Mouse (Mus musculus) midbrain, embryonic 12.5 days (tissue): ENCODE measurements around the gene Gda. TPM values are rescaled to one million over a fixed set of nuclear protein-coding genes. Genes with fewer than 3 reads are reported as not detected.

ENCODE experiments used
- ATAC-seq: fragments of 200-750 bp; cut with Nextera tagmentation; 2 replicates; pipeline ENCODE4 v1.8.0; 2017; ENCODE audit warnings: low read depth, moderate TSS enrichment, moderate library complexity; ENCODE audit not compliant: low FRiP score
- H3K27ac ChIP-seq: fragments of 300-500 bp; sonication (generic); replicated peaks from 2 replicates; pipeline ENCODE4 v1.5.1; 2016; ENCODE audit warnings: mild to moderate bottlenecking
- H3K27me3 ChIP-seq: fragments of 300-500 bp; sonication (generic); 2 replicates; pipeline ENCODE4 v1.6.1; 2016; ENCODE audit warnings: mild to moderate bottlenecking
- H3K36me3 ChIP-seq: fragments of 300-500 bp; sonication (generic); 2 replicates; pipeline ENCODE4 v1.6.1; 2016
- H3K4me1 ChIP-seq: fragments of 300-500 bp; sonication (generic); 2 replicates; pipeline ENCODE4 v1.6.1; 2016
- H3K4me2 ChIP-seq: fragments of 300-500 bp; sonication (generic); replicated peaks from 2 replicates; pipeline ENCODE4 v1.6.1; 2016; ENCODE audit warnings: mild to moderate bottlenecking, moderate library complexity
- H3K4me3 ChIP-seq: fragments of 300-500 bp; sonication (generic); 2 replicates; pipeline ENCODE4 v1.5.1; 2016; ENCODE audit warnings: mild to moderate bottlenecking
- H3K9ac ChIP-seq: fragments of 300-500 bp; sonication (generic); replicated peaks from 2 replicates; pipeline ENCODE4 v1.6.1; 2016; ENCODE audit warnings: mild to moderate bottlenecking, moderate library complexity
- H3K9me3 ChIP-seq: fragments of 300-500 bp; sonication (generic); 2 replicates; pipeline ENCODE4 v1.6.1; 2016; ENCODE audit warnings: mild to moderate bottlenecking
- WGBS: fragments of 180-500 bp; shearing (Covaris S2); methylation state at CpG from one replicate; pipeline ENCODE4 v1.1.7; 2016; 5-methylcytosine and 5-hydroxymethylcytosine counted together
- polyA plus RNA-seq: library from polyadenylated mRNA; unstranded; fragments of >200 nt; fragmentation: Nextera tagmentation; extraction: Ambion mirVana; gene quantifications from 2 replicates; pipeline ENCODE4 v1.2.1, GENCODE M21; 2016

Gene Gda
- polyA plus RNA-seq, 1 experiment from 2014 or later: not detected

DNA sequence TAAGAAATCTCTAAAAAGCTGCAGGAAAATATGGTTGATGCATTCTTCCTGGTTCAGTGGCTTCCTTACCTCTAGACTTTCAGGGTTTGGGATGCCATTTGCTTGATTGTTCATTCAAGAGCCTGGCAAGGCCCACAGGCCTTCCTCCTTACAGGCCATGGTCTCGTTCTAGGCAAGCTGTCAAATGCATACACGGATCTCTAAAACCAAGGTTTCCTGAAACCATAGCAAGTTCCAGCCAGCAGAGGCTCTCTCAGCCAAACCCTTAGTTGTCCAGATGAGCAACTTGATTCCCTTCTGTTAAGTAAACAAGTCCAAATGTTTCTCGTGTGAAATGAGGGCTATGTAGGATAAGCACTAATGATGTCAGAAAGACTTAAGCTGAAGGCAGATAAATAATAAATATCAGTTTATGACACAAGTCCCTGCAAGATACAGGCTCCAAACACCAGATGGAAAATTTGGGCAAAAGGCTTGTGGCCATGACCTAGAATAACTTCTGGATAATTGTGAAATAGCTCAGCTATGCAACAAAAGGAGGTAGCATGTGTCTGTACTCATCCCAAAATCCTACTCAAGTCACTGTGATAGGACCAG lies 34.0 kb downstream of the Gda start:
- no peaks in the 10 kb centered on the region for H3K4me1 ChIP-seq
- H3K27me3 ChIP-seq: no peaks in the 10 kb centered on the region
- no peak overlapping the region for H3K9ac ChIP-seq
- WGBS: 84% methylated on average over 3 of the region's 3 CpGs
- no peak overlapping the region for H3K4me3 ChIP-seq
- H3K36me3 ChIP-seq: no peaks in the 10 kb centered on the region
- ATAC-seq: no peak
- H3K4me2 ChIP-seq: no peak overlapping the region
- no peaks in the 10 kb centered on the region for H3K9me3 ChIP-seq
- no peak overlapping the region for H3K27ac ChIP-seq

DNA sequence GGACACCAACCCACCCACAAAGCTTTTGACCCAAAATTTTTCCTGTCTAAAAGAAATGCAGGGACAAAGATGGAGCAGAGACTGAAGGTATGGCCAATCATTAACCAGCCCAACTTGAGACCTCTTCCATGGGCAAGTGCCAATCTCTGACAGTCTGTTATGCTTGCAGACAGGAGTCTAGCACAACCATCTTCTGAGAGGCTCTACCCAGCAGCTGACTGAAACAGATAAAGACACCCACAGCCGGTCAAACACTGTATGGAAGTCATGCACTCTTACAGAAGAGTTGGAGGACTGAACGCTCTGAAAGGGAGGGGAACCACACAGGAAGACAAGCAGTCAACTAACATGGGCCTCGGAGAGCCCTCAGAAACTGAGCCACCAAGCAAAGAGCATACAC lies 36.7 kb downstream of the Gda start:
- Histone ChIP-seq H3K9me3 (no peaks in the 10 kb centered on the region), H3K9ac (no peak overlapping the region), H3K27ac (no peak overlapping the region), H3K4me3 (no peak overlapping the region), H3K4me1 (no peaks in the 10 kb centered on the region), H3K4me2 (no peak overlapping the region), H3K27me3 (no peaks in the 10 kb centered on the region), H3K36me3 (no peaks in the 10 kb centered on the region)
- WGBS: 94% methylated on average over 3 of the region's 3 CpGs
- no peak for ATAC-seq

DNA sequence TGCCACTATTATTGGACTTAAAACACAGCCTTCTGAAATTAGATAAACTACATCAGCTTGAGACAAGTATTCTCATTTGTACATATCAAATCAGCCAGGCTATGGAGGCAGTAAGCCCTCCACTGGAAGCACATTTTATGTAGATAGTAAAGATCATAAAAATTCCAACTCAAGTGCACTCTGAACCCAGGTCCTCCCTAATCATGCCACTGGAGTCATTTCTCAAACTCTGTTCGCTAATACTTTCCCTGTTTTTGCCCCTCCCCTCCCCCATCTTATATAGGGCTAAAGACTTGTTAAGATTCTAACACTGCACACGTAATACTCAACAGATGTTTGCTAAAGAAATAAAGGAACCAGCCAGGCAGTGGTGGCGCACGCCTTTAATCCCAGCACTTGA lies 39.9 kb downstream of the Gda start:
- Histone ChIP-seq H3K4me3 (no peak overlapping the region), H3K9me3 (no peaks in the 10 kb centered on the region), H3K9ac (no peak overlapping the region), H3K27ac (no peak overlapping the region), H3K36me3 (no peaks in the 10 kb centered on the region), H3K4me1 (no peaks in the 10 kb centered on the region), H3K4me2 (no peak overlapping the region), H3K27me3 (no peaks in the 10 kb centered on the region)
- 85% methylated on average over 4 of the region's 4 CpGs for WGBS
- ATAC-seq: no peak

DNA sequence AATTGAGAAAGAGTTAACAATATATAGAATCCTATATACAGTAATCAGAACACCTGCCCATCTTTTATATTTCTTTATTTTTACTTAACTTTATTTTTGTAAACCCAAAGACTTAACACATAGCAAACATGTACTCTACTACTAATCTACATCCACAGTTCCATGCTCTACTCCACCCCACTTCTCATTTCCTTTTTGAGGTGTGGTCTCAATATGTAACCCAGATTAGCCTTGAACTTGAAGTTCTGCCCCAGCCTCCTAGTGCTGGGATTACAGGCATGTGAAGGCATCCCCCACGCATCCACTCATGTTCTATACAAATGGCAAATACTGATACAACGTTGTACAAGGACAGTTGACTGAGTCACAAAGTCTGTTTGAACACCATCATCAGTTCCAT lies 40.4 kb downstream of the Gda start:
- H3K36me3 ChIP-seq: no peaks in the 10 kb centered on the region
- H3K9me3 ChIP-seq: no peaks in the 10 kb centered on the region
- H3K4me3 ChIP-seq: no peak overlapping the region
- no peaks in the 10 kb centered on the region for H3K27me3 ChIP-seq
- H3K9ac ChIP-seq: no peak overlapping the region
- no peaks in the 10 kb centered on the region for H3K4me1 ChIP-seq
- no peak for ATAC-seq
- no peak overlapping the region for H3K4me2 ChIP-seq
- H3K27ac ChIP-seq: no peak overlapping the region
- WGBS: 79% methylated on average over 2 of the region's 2 CpGs

DNA sequence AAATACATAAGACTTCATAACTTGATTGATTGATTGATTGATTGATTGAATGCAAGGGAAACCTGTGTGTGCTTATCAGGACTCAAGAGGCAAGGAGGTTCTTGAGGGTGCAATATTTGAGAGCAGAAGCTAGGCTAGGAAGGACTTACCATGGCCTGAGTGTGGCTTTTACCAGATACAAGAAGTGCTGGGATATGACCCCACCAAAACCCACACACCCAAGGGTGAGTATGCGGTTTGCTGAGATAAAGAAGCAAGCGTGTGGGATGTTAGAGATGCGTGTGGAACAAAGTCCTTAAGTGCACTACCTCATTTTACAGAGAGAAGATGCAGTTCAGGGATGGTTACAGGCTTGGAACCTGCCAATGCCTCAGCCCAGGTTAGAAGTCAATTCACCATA lies 41.0 kb downstream of the Gda start:
- H3K9me3 ChIP-seq: no peaks in the 10 kb centered on the region
- no peak overlapping the region for H3K9ac ChIP-seq
- no peaks in the 10 kb centered on the region for H3K4me1 ChIP-seq
- no peak overlapping the region for H3K4me3 ChIP-seq
- H3K27me3 ChIP-seq: no peaks in the 10 kb centered on the region
- 88% methylated on average over 3 of the region's 3 CpGs for WGBS
- ATAC-seq: no peak
- no peaks in the 10 kb centered on the region for H3K36me3 ChIP-seq
- no peak overlapping the region for H3K27ac ChIP-seq
- no peak overlapping the region for H3K4me2 ChIP-seq

DNA sequence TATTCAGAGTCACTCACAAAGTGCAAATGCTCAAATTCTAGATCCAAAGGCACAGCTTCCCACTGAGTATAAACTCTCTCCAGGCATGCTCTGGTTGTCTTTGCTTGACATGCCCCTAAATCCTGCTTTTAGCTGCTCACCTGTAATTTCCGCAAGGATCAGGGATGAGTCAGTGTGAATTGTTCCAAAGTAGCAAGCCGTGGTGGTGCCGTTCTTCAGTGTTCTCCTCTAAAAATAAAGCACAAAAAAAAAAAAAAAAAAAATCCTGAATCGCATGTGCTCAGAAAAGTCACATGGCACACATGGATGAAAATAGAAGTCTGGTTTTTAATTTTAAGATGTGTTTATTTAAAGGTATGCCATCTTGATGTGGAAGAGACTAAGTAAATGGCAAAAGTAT lies 47.9 kb downstream of the Gda start:
- no peak overlapping the region for H3K27ac ChIP-seq
- H3K9me3 ChIP-seq: no peaks in the 10 kb centered on the region
- H3K27me3 ChIP-seq: no peaks in the 10 kb centered on the region
- H3K36me3 ChIP-seq: no peaks in the 10 kb centered on the region
- no peak overlapping the region for H3K4me3 ChIP-seq
- H3K4me2 ChIP-seq: no peak overlapping the region
- WGBS: 93% methylated on average over 4 of the region's 4 CpGs
- no peak overlapping the region for H3K9ac ChIP-seq
- no peak for ATAC-seq
- no peaks in the 10 kb centered on the region for H3K4me1 ChIP-seq

DNA sequence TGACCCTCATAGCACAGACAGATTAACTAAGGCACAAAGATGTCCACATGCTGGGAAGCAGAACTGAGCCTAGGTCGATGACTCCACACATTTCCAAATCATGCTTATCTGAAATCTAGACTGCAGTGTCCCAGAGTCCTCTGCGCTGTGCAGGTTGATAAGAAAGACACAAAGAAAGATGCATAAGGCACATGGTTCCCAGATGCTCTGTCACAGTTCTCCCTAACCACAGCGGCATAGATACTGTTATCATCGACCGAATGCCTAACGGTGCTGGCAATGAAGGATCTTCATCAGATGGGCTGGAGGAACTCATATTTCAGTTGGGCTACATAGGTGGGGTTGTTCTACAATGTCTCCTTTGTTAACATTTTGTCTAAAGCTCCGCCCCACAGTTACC lies 49.5 kb downstream of the Gda start:
- ATAC-seq: no peak
- Histone ChIP-seq H3K9ac (no peak overlapping the region), H3K27ac (no peak overlapping the region), H3K4me2 (no peak overlapping the region), H3K4me1 (no peaks in the 10 kb centered on the region), H3K27me3 (no peaks in the 10 kb centered on the region), H3K9me3 (no peaks in the 10 kb centered on the region), H3K4me3 (no peak overlapping the region), H3K36me3 (no peaks in the 10 kb centered on the region)
- 90% methylated on average over 7 of the region's 7 CpGs for WGBS

DNA sequence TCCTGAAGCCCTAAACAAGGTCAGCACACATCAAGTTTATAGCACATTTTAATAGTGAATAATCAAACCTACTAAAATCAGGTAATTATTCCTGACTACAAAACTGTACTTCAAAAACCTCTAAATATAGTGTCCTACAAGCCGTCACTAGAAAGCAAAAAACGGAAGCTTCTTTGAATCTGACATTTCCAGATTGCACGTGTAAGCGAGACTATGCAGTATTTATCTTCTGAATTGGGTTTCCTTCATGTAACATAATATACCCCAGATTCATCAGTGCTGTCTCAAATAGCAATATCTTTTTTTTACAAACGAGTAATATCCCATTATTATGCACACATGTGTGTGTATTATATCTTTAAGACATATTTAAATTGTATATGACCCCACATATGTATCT lies 54.8 kb downstream of the Gda start:
- 90% methylated on average over 5 of the region's 5 CpGs for WGBS

DNA sequence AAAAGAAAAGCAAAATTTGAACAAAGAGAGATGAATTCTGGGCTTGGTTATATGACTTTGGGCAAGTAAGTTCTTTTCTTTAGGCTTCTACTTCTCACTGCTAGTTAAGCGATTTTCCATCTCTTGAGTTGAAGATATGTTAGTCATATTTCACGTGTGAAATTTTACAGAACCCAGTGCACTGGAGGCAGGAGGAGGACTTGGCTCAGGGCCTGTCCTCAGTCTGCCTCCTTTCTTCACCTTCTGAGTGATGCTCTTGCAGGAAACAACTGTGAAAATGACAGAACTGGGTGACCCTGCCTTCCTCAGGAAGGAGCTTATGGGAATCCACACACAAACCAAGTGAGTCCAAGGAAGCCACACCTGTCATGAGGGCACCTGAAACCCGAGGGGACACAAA lies 57.9 kb downstream of the Gda start:
- 76% methylated on average over 3 of the region's 3 CpGs for WGBS

More for the DNA sequence above, 54.8 kb downstream of the Gda start:
- no peak for ATAC-seq
- Histone ChIP-seq H3K4me3 (no peak overlapping the region), H3K9ac (no peak overlapping the region), H3K9me3 (no peaks in the 10 kb centered on the region), H3K4me2 (no peak overlapping the region), H3K4me1 (no peaks in the 10 kb centered on the region), H3K27me3 (no peaks in the 10 kb centered on the region), H3K36me3 (no peaks in the 10 kb centered on the region), H3K27ac (no peak overlapping the region)

DNA sequence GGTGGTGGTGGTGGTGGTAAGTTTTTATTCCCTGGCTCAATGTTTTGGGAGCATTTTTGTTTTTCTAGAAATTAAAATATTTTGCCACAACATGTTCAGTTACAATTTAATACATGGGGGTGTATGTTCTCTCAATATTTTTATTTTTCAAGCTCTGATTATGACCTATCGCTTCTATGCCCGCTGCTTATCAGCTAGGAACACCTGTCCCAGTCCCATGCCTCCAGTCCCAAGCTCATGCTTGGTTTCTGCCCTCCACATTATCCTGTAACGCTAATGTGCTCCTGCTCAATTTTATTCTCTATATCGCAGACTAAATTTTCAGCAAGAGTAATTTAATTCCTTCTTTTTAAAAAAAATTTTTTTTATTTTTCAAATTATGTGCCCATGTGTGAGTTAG lies 64.1 kb downstream of the Gda start:
- Histone ChIP-seq H3K4me3 (no peak overlapping the region), H3K36me3 (no peaks in the 10 kb centered on the region), H3K9ac (no peak overlapping the region), H3K27ac (no peak overlapping the region), H3K4me2 (no peak overlapping the region), H3K4me1 (no peaks in the 10 kb centered on the region), H3K9me3 (no peaks in the 10 kb centered on the region), H3K27me3 (no peaks in the 10 kb centered on the region)
- WGBS: 94% methylated on average over 4 of the region's 4 CpGs
- no peak for ATAC-seq

More for the DNA sequence above, 57.9 kb downstream of the Gda start:
- no peak for ATAC-seq
- Histone ChIP-seq H3K9me3 (no peaks in the 10 kb centered on the region), H3K27ac (no peak overlapping the region), H3K4me1 (no peaks in the 10 kb centered on the region), H3K9ac (no peak overlapping the region), H3K4me3 (no peak overlapping the region), H3K4me2 (no peak overlapping the region), H3K36me3 (no peaks in the 10 kb centered on the region), H3K27me3 (no peaks in the 10 kb centered on the region)

DNA sequence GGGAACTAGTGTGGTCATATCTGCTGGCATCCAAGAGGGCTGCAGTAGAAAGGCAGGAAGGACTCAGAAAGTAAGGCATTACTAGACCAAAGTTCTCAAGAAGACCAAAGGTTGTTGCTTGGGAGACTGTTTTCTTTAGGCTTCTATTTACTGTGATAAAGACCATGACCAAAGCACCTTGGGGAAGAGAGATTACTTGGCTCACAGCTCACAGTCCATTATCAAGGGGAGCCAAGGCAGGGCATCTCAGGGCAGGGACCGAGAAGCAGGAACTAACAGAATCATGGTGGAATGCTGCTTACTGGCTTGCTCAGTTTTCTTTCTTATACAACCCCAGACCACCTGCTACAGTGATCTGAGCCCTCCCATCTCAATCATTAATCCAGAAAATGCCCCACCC lies 65.9 kb downstream of the Gda start:
- Histone ChIP-seq H3K4me1 (no peaks in the 10 kb centered on the region), H3K9me3 (no peaks in the 10 kb centered on the region), H3K27ac (no peak overlapping the region), H3K4me2 (no peak overlapping the region), H3K9ac (no peak overlapping the region), H3K36me3 (no peaks in the 10 kb centered on the region), H3K27me3 (no peaks in the 10 kb centered on the region), H3K4me3 (no peak overlapping the region)
- ATAC-seq: no peak
- 80% methylated on average over 1 of the region's 1 CpGs for WGBS

DNA sequence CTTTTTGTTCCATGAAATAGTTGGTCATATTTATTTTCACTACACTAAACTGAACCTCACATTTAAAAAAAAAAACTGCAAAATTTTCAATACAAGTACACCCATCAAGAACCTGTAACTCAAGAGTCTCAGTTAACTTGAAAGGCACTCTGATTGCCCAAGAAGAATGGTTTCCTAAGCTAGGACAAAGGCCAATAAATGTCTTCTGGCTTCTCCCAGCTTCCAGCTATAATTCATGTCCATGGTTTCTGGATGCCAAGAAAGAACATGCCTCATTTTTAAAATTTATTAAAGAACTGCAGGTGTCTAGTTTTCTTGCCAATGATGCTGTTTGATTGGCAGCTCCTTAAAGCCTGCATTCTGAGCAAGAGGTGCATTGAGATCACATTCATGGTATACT lies 75.3 kb downstream of the Gda start:
- no peaks in the 10 kb centered on the region for H3K9me3 ChIP-seq
- no peak overlapping the region for H3K9ac ChIP-seq
- no peaks in the 10 kb centered on the region for H3K27me3 ChIP-seq
- H3K4me3 ChIP-seq: no peak overlapping the region
- no peaks in the 10 kb centered on the region for H3K4me1 ChIP-seq
- H3K4me2 ChIP-seq: no peak overlapping the region
- ATAC-seq: no peak
- H3K27ac ChIP-seq: no peak overlapping the region
- no peaks in the 10 kb centered on the region for H3K36me3 ChIP-seq

DNA sequence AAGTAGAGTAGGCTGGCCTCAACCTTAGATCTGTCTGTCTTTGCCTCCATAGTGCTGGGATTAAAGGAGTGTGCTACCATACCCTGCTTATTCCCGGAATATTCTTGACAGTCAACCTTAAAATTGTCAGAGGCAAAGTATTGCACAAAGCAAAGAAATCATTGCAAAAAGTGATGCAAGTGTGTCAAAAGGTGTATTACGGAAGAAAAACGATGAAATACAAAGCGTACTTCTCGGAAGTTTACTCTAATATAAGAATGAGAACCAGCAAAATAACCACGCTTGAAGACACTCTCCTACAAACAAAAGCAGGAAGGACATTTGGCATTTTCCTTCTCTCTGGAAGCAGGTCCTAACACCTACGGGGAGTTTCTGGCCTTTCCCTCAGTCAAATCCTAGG lies 76.9 kb downstream of the Gda start:
- 93% methylated on average over 7 of the region's 7 CpGs for WGBS
- Histone ChIP-seq H3K9ac (no peak overlapping the region), H3K27me3 (no peaks in the 10 kb centered on the region), H3K4me3 (no peak overlapping the region), H3K9me3 (no peaks in the 10 kb centered on the region), H3K4me1 (no peaks in the 10 kb centered on the region), H3K27ac (no peak overlapping the region), H3K4me2 (no peak overlapping the region), H3K36me3 (no peaks in the 10 kb centered on the region)
- ATAC-seq: no peak
